Mouse (Mus musculus) layer of hippocampus, postnatal 14 days (tissue): Measurements from ENCODE around the gene Rhou. TPM values are rescaled to one million over a fixed set of nuclear protein-coding genes. Genes with fewer than 3 reads are reported as not detected.

Source experiments
- DNase-seq, 2 experiments: peaks; one replicate each; pipeline ENCODE4 v3.0.0; 2021 to 2022; ENCODE audit warnings: low spot score in 2 of 2, mixed read lengths in 1 of 2
- total RNA-seq, 2 experiments: library from RNA; stranded (reverse); gene quantifications; 2 replicates each; pipeline ENCODE4 v1.2.3; 2021

Rhou gene
- total RNA-seq, 2 experiments from 2014 or later, result 44.7 to 46.3 TPM

DNA sequence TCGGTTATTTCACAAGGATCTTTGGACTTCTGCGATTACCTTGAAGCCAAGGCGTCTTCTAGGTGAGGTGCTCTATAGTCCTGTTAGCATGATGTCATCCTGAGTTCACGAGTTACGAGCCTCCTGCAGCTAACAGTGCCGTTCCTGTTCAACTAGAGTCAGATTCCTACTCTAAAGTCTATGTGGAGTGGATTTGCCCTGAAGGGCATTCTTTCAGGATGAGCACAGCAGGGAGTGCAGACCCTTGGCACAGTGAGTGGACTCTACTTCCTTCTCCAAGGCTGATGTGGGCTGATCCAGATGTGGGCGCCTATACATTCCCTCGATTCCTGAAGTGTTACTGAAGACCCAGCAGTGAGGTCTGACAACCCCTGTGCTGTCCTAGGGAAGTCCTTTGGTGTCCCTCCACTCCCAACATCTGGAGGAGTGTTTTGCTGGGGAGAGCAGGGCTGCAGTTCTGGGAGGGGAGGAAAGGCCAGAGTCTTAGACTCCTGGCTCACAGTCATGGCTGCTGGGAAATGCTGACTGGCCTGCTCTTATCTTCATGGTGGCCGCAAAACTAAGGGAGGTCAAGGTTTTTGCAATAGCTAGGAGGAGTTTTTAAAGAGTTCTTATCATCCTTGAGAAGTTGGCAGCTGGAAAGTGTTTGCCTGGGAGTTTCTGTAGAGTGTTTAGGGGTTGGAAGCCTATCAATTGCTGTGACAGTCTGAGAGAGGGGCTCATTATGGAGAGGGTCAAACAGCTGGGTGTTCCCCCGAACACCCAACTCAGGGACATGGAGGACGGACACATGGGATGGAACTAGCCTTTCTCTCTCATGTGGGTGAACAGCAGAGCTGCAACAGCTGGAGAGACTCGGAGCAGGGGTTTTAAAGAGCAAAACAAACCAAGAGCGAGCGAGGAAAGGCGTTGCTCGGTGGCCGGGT is 5.2 kb upstream of the Rhou start:
- DNase-seq, result no peak

DNA sequence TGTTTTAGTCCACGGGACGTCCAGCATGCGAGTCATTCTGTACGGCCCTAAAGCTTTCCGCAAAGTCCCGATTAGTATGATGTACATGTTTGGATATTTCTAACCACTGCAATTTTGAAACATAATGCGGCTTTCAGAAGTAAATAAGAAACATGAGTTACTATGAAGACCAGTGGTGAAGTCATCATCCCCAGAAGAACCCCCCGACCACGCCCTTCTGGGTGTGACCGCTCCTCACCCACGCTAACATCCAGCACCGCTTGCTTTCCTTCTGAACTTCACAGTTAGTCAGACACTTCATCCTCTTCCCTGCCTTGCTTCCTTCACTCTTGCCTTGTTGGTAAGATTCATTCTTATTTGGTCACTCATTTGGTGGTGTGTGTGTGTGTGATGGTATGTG is 4.2 kb upstream of the Rhou start:
- DNase-seq, result no peak

DNA sequence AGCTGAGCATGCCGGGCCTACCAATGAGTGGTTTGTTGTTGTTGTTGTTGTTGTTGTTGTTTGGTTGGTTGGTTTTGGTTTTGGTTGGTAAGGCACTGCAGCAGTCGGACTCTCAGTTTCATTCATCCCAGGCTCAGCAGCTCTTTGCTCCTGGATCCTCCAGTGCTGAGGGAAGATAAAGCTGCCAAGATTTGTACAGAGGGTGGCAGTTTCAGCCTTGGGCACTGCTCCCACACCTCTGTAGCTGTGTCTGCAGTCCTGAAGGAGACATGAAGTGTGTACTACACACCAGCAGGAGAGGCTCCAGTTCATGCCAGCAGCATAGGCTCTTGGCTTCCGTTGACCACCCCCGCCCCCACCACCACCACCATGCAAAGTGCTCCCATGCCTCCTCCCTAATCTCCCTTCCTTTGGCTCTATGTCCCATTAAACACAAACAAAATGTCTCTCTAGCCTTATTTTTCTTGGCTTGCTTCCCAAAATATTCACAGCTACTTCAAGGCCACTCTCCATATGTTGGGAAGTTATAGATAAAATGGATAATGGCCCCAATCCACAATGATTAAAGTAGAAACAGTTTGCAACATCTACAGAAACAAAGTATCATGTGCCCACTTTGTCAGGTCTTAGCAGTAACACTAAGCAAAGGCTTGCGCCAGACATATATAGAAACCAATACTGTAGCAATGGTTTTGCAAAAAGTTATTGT is 2.2 kb upstream of the Rhou start:
- DNase-seq, result no peak

DNA sequence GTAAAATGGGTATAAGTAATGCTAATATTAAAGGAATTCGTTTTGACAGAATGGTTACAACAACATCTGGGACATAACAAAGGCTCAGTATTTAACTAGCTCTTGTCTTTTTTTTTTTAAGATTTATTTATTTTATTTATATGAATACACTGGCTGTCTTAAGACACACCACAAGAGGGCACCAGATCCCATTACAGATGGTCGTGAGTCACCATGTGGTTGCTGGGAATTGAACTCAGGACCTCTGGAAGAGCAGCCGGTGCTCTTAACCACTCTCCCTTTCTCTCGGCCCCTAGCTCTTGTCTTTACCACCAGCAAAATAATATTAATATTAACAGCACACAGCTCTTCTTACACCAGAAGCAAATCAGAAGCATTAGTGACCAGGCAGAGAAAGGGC is 1.1 kb upstream of the Rhou start:
- DNase-seq, result no peak

DNA sequence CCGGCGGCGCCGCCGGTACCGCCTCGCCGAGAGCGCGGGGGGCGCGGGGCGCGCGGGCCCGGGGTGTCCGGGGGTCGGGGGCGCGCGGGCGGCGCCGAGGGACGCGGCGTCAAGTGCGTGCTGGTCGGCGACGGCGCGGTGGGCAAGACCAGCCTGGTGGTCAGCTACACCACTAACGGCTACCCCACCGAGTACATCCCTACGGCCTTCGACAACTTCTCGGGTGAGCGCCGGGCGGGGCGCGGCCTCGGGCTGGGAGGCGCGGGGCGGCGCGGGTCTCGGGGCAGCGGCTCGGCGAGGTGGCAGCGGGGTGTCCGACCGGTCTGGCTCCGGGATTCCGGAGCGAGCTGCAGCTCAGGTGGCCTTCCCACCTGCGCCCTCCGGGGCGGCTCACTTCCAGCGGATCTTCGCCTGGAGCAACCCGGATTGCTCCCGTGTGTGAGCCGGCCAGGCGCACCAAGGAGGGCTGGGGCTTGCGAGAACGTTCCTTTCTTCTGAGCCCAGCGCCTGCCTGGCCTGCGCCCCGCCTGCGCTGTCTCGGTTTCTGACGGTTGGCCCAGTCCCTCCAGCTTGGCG is 353 bp downstream of the Rhou start:
- DNase-seq, result peak; percentile 28 to 49

DNA sequence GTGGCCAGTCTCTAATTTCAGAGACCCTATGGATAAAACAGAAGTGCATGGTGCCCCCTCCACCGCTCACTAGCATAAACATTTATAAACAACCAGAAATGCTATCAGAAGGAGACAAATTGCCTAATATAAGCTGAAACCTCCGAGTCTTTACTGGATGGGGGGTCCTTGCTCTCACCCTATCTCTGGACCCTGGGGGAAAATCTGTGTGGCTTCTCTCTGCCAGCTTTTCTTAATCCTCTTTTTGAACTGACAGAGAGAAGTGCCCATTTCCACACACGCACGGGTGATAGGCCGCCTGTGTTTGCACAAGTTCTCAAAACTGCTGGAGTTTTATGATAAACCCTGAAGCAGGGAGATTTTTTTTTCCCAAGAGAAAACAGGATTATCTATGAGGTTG is 1.0 kb downstream of the Rhou start:
- no peak for DNase-seq

DNA sequence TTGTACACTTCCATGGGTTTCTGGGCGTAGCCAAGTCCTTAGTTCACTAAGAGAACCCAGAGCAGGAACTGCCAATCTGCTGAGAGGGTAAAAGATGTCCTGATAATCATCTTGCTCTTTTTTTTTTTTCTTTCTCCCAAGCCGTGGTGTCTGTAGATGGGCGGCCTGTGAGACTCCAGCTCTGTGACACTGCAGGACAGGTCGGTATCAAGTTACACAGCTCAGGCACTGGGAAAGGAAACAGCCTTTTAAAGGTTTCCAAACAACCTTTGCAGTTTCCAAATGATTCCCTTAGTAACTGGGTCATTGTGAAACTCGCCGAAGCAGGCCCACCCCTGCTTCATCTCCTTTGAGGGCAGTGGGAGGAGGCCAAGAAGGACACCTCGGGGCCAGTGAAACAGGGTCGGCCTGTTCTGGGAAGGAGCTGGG is 1.6 kb downstream of the Rhou start:
- DNase-seq, result no peak

DNA sequence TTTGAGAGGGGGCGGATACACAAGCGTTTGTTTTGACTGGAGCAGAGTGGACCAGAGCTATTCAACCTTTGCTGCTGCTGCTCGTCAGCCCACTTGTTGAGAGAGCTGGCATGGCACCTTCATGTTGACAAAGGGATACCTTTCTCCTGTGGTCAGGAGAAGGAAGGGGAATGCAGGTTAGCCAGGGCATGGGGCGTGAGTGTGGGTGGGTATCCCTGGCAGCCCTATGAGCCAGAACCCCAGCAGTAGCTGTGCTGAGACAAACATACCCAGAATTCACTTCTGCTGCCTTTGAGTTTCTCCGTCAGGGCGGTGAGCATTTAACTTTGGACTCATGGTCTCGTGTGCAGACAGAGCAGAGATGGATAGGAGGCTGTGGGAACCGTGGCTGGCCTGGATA is 4.1 kb downstream of the Rhou start:
- no peak for DNase-seq

DNA sequence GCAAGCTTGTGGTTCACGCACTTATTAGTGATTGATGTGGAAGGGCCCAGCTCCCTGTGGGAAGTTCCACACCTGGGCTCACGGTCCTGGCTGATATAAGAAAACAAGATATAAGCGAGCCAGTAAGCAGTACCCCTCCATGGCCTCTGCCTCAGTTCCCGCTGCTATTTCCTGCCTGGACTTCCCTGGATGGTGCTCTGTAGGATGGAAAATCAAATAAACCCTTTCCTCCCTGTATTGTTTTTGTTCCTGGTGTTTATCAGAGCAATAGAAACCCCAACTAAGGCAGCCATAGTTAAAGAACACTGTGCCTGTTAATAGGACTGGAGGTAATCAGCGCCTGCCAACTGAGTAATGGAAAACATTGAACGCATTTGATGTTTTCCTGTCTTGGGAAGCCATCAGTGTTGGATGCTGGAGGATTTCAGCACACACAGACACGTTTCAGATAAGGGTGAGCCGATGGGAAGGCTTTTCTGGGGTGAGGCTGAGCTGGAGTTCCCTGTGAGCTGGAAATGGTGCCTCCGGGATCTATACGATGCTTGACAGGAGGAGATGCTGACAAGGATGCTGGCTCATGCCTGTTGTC is 5.8 kb downstream of the Rhou start:
- no peak for DNase-seq

DNA sequence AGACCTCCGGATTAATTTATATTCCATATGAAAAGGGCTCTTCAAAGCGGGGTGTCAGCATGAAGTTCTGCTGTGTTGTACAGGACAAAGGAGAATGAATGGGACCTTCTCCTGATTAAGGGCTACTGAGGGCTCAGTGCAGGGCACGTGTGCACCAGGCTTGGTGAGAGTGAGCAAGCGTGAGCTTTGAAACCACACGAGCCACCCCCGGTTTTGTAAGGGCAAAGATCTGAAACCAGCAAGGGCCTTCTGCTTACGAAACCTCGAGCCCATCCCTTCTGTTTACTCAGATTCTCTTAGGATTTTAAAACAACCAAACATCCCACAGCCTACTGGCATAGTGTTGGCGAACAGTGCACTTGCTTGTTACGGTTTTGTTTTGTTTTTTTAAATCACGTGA is 7.8 kb downstream of the Rhou start:
- no peak for DNase-seq

DNA sequence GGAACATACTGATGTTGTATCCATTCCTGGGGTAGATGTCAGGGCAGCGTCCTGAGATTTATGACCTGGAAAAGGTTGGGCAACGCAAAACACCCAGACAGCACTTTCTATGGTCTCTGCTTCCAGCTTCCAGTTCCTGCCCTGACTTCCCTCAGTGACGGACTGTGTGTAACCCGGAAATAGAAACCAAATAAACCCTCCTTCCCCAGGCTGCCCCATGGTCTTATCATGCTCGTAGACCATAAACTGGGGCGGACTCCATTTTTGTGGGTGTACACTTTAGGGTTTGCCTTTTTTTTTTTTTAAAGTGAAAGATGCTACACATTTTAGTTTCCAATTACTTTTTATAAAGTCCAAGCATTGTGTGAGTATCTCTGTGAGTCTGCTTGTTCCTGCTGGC is 11.9 kb downstream of the Rhou start:
- no peak for DNase-seq

DNA sequence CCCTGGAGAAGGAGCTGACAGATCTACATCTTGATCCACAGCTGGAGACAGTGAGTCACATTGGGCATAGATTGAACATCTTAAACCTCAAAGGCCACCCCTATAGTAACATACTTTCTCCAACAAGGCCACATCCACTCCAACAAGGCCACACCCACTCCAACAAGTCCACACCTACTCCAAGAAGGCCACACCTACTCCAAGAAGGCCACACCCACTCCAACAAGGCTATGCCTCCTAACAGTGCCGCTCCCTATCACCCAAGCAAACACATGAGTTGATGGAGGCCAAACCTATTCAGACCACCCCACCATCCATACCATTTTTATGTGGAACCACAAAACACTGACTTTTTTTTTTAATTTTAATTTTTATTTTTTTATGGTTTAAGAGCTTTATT is 13.1 kb downstream of the Rhou start:
- DNase-seq, result no peak

DNA sequence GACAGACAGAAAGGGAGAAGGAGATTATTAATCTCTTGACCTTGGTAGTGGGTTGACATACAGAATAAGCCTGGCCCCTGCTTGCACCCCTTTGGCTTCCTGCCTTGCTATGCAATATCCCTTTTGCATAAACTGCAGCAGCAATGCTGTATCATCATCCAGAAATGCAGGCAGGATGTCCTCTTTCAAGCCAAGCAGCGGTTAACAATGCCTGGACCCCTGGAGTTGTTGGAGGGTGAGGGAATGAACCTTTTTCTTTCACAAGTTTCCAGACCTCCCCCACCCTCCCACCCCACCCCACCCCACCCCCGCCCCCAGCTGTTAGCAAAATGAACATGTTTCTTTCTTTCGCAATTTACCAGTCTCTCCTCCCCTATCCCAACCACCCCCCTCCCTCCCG is 15.0 kb downstream of the Rhou start:
- DNase-seq, result no peak

DNA sequence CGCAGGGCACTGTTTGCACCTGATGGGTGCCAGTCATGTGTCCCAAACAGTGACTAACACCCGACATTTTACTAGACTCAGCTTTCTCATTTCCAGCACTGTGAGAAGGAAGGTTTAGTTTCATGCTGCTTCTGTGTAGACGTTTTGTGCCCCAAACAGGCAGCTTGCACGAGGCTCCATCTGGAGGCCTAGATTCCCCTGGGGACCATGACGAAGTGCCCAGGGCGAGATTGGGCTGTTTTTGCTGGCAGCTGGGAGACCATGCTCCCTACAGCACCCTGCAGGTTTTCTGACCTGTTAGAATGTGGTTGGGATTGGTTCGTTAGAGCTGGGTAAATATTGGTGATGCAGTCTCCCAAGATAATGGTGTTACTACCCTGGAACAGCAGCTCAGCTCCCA is 17.0 kb downstream of the Rhou start:
- DNase-seq, result no peak

DNA sequence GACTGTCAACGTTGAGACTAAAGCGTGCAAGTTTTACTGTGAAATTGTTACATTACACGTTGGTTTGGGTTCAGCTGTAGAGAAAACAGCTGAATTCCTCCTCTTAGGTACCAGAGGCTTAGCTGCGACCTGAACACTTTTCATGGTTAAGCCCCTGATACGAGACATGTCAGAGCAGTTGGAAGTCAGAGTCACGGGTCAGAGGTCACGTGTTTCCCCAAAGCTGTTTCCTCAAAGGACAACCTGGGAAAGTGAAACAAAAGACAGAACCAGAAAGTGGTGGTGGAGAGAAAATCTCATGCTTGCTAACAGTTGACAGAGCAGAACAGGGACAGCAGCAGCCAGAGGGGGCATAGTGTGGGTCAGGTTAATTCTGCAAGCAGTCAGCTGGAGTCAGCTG is 17.7 kb downstream of the Rhou start:
- no peak for DNase-seq

DNA sequence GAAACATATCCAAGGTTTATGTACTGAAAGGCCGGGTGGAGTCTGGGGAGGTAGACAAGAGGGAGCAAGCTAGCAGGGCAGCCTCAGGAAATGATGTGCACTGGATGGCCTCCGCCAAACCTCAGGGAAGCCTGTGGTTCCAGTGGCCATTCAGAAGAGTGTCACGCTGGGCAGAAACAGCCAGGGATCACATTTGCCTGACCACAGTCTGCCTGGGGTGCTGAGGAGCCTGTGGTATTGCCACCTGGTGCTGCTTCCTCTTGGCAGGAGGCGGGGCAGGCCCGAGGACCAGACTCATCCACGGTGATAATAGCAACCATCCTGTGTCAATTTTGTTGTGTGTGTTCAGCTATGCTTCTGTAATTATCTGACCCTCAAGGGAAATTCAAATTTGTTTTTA is 18.9 kb downstream of the Rhou start:
- no peak for DNase-seq

DNA sequence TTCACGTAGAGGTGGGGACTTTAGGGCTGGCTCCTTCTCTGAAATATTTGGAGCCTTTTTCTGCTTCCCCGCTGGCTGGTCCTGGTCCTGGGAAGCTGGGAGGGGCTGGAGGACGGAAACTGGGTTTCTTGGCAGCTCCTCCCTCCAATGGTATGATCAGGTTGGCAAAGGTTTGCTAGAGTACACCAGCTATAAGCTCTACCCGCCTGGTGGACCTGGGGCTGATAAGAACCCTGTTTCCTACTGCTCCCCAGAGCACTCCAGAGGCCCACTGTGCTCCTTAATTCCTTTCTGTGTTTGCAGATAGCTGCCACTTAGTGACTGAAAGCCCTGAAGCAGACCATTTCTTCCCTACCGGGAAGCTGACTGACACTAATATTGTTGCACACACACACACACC is 21.9 kb downstream of the Rhou start:
- DNase-seq, result no peak

DNA sequence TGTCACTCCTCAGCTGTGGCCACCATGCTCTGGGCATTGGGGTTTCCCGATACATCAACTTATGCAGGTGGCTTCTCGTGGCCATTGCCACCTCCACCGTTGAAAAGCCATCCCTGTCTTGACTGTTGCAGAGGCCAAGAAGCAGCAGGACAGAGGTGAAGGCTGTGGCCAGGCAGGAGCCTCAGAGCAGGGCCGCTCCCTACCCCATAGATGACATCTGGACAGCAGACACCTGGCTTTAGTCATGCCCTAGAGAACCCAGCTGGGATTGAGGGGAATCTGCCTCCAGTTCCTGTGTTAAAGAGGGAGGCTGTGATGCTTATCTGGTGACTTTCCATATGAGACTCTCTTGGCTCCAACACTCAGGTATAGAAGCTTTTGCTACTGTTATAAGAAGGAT is 24.7 kb downstream of the Rhou start:
- DNase-seq, result no peak

DNA sequence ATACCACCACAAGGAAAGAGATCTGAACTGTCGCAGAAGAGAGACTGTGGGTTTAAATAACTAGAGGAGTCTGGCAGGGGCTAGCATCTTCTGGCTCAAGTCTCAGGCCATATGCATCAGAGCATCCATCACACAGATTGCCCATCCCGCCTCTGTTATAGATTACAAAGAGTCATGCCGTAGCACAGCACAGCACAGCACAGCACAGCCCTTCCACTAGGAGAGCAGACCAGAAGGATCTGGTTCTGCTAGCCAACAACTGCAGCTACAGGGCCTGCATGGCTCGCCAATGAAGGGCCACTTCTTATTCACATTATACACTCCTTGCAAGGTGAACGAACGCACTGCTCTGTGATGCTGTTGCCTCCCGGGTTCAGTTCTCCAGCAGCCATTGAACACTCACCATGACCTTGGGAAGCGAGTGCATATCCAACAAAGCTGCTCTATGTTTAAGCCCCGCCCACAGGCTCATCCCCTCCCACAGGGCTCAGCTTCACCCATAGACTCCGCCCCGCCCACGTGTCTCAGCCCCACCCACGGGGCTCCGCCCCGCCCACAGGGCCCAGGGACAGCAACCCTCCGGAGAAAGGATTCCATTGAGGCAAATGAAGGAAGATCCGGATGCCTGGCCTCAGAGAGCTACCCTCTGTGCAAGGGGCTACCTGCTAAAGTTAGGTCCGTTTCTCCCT is 28.5 kb downstream of the Rhou start:
- DNase-seq, result no peak

DNA sequence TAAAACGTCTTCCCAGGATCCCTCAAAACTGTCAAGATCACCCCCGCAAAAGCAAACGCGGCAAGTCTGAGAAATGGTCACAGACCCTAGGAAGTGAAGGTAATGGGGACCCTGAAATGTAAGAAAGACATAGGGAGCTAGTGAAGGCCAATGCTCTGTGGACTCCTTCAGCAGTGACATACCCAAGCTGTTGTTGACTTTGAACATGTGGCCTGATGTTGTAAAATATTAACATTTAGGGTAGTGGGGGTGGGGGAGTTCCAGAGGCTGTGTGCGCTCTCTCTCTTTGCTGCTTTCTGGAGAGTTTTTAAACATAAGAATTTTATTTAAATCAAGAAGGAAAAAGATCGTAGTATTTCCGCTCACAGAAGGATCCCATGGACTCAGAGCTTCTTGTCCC is 29.6 kb downstream of the Rhou start:
- DNase-seq, result no peak

DNA sequence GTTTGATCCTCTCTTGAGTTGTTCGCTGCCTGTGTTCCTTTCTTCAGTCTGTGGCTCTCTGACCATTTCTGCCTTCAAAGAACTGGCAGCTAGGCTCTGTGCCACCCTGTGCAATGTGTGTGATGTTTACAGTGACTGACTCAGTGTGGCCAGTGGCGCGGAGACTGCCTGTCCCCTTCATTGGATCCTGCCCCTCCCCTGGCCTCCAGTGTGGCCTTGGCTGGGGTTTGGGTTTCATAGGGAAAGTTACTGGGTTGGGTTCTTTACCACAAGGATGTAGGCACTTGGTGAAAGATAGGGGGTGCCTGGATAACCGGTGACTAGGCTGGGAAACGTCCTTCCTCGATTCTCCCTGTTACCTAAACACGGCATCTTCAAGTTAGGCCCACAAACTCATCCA is 31.1 kb downstream of the Rhou start:
- no peak for DNase-seq
